Mouse (Mus musculus) embryo, embryonic 11.5 days (tissue): ENCODE data around the gene Lurap1.

ENCODE experiments used
- DNase-seq: peaks from one replicate; pipeline ENCODE4 v3.0.0-alpha.2; 2012; ENCODE audit warnings: low read depth, low spot score

Lurap1 gene

DNA sequence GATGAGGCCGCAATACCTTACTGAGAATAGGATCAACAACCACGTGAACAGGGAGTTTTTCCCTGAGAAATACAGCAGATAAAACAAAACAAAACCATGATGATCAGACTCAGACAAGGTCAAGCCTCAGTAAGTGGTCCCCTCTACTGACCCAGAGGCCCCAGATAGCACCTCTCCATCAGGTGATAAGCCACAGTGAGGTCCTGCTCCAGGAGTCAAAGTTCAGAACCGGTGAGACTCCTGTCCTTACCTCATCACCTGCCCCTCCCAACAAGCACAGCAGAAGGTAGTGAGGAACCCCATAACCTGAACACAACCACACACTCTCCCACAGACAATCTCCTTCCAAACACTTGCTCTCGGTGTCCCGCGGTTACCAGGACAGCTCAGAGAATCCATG lies 40.4 kb downstream of the Lurap1 start:
- no peak for DNase-seq

DNA sequence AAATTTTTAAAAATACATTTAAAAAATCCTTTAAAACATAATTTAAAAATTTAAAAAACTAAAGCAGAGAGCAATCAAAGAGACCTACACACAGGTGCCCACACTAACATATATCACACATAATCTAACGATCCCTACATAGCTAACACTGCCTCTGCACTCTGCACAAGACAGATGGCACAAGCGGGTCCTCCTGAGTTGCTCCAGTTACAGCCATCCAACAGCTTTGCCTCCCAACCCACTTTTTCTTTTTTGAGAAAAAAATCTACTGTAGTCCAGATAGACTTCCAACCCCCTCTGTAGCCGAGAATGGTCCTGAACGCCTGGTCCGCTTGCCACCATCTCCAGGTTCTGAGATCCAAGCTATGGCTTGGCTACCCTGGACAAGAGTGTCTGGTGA lies 45.9 kb downstream of the Lurap1 start:
- no peak for DNase-seq

DNA sequence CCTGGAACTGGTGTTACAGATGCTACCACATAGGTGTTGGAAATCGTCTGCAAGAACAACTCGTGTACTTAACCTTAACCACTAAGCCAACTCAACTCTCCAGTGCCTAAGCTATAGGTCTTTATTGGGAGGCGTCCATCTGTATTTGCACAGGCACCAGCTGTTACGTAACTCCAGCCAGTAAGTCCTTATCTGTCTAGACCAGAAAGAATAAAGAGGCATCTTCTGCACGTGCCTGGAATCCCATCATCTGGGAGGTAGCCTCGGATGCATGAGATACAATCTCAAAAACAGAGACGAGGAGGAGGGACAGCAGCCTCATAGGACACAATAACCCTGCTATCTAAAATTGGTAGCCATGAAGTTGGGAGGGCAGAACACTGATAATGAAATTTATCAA lies 50.2 kb downstream of the Lurap1 start:
- no peak for DNase-seq

DNA sequence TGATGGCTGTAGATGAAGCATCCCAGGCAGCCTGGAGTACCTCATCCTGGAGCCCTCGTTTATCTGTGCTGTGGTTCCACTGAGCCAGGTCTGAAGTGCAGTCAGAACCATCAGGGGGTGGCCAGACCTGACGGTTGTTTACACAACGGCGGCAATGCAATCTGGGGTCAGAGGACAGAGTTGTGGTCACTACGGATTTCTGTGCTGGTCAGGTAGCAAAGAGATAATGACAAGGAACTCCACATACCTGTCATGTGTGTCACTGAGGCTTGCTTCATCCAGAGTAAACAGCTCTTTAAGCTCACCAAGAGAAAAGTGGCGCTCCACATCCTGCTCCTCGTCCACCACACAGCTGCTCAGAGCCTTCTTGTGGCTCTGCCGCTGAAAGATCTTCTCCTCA lies 53.9 kb downstream of the Lurap1 start:
- DNase-seq: no peak

DNA sequence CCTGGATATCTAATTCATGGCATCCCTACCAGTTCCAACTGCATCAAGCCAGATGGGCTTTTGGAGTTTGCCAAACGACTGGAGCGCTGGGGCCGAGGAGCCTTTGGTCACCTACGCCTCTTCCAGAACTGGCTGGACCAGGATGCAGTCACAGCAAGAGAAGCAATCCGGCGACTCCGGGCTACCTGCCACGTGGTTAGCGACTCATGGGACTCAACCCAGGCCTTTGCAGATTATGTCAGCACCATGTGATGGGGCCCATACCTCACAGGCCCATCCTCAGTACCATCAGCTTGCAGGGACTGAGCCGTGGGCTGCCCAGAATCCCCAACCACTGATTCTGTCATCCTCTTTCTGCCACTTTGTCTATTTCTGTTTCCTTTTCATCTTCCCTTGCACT lies 54.8 kb downstream of the Lurap1 start:
- DNase-seq: no peak

DNA sequence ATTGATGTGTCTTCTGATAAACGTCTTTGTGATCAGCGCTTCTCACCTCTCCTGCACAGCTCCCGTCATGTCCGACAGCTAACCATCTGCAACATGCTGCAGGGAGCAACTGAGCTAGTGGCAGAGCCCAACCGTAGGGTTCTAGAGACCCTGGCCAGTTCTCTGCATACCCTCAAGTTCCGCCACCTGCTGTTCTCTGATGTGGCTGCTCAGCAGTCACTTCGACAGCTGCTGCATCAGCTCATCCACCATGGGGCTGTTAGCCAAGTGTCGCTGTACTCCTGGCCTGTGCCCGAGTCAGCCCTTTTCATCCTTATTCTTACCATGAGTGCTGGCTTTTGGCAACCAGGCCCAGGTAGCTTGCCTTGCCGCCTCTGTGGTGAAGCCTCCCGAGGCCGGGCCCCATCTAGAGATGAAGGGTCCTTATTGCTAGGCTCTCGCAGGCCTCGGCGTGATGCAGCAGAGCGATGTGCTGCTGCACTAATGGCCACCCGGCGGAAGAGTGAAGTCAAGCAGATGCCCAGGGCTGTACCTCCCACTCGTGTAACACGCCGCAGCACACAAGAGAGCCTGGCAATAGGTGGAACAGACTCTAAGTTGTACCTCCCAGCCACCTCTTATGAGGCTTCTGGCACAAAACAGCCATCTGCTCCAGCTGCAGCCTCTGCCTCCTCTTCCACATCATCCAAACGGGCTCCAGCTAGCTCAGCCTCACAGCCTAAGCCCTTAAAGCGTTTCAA lies 62.5 kb downstream of the Lurap1 start:
- no peak for DNase-seq
